In the genomic region with DNA sequence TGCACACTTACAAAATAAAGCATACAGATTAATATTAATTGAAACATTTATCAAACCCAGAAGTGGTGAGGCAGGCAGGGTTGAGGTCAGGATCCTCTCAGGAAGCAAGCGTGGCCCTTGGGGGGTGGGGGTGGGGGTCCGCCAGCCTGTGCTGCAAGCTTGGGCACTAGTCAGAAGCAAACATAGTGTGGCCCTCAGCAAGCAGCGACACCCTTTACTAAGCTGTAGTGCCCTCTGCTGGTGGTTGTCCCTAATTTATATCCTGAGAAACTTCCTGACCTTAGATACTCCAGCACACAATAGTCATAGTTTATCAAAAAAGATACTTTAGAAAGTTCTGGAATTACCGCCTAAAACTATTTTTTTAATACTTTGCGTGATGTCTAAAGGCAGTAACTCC, we compare ENCODE assay signal across 9 mouse cellular contexts. TPM values are rescaled to one million over a fixed set of nuclear protein-coding genes. Genes with fewer than 3 reads are reported as not detected.
A peak's percentile ranks its signal among the peaks of the same experiment; 100 is the strongest.
DNase-seq lines count a peak whose midpoint lies in the region; TF ChIP-seq lines count a peak whose summit lies in the region.
"Had no signal": no experiment of that assay in that cellular context is flagged by ENCODE, and none has a peak within 500 bp of the region (broad histone marks: within the 10 kb centered on the region; RNA-seq: fewer than 3 reads in every experiment).

No protein-coding gene starts in this region.

- intact Hi-C loops in gastrocnemius, adult 2 months (cut with DNase I): loop anchor here (1.0 to 2.0 kb wide), 2 partner anchors 23 to 173 kb away; no protein-coding TSS in a partner anchor

- H3K27ac ChIP-seq in gastrocnemius, adult 2 months: peak overlapping the region; percentile 65; the same call in 1 of the 2 replicates

- WGBS in large intestine, adult 2 months: 25% methylated on average over 5 of the region's 5 CpGs

- TF ChIP-seq CTCF in gastrocnemius, adult 2 months (IDR thresholded peaks at IDR 0.05): peak; percentile 89

- no peak overlapping the region for H3K4me3 ChIP-seq in gastrocnemius, adult 2 months
- H3K4me3 ChIP-seq: lung, embryonic 15.5 days had no signal

- peak; percentile 82 for DNase-seq in layer of hippocampus, adult 11-12 months (ENCODE audit: low spot score)
- DNase-seq in layer of hippocampus, adult 9-10 months (ENCODE audit: low spot score): no peak
- peak; percentile 84 for DNase-seq in ES-CJ7 (ENCODE audit: low read depth, low spot score)
- peak; percentile 77 for DNase-seq in c-Kit-positive CD71-positive TER-119-negative erythroid progenitor cells, embryonic 14.5 days (ENCODE audit: low read depth)
- DNase-seq in gastrocnemius, adult 2 months: peak; percentile 74
- DNase-seq in large intestine, adult 2 months (ENCODE audit: low read depth, low spot score): peak; percentile 81
- DNase-seq in mesoderm, embryonic 11.5 days (ENCODE audit: low read depth, low spot score): peak; percentile 74
- peak; percentile 76 for DNase-seq in thymus, postnatal 25 days

RNA-seq across cellular contexts. Expression of a gene that starts 38.5 kb away (rescaled TPM):
- total RNA-seq in gastrocnemius, adult 2 months (2021): 10 to 100 TPM; 48.4 to 54.4 TPM
- polyA plus RNA-seq in large intestine, adult 2 months (2012; rRNA removed): 38.2 and 53.6 TPM in 2 replicates

RNA-seq across cellular contexts. Expression of a gene that starts 53.5 kb away (rescaled TPM):
- under 1 TPM in 1 of 2 experiments, not detected in 1; 0.22 TPM for total RNA-seq in gastrocnemius, adult 2 months (2021)
- 26.7 and 51.7 TPM in 2 replicates for polyA plus RNA-seq in large intestine, adult 2 months (2012; rRNA removed)
